Mouse (Mus musculus) C2C12 (cell line): ENCODE data around the gene Igfals.
A peak's percentile ranks its signal among the peaks of the same experiment; 100 is the strongest.

ENCODE experiments used
- CTCF ChIP-seq: IDR thresholded peaks from one replicate; pipeline ENCODE4 v1.5.1; 2011; ENCODE audit not compliant: control insufficient read depth, insufficient read depth, insufficient read length
- MYOD1 ChIP-seq: IDR thresholded peaks from one replicate; pipeline ENCODE4 v1.6.1; 2011; ENCODE audit warnings: low read depth; ENCODE audit not compliant: control insufficient read depth, insufficient read length
- MYOG ChIP-seq: IDR thresholded peaks from one replicate; pipeline ENCODE4 v1.6.1; 2011; ENCODE audit not compliant: control insufficient read depth, insufficient read length; ENCODE audit errors: extremely low read depth

- TF ChIP-seq CTCF: peak; percentile 16
- no peak for TF ChIP-seq MYOG
- no peak for TF ChIP-seq MYOD1
Measured at GRCm38 (mm10) chr17:24902671-24903474, 37.1 kb downstream of the Igfals start.
